Mouse (Mus musculus) CH12.LX (cell line): ENCODE results near the gene Ttc17.
A peak's percentile ranks its signal among the peaks of the same experiment; 100 is the strongest.

Experiments used
- CTCF ChIP-seq, 2 experiments: IDR thresholded peaks in 1 of 2; conservative IDR thresholded peaks in 1 of 2; 2 replicates each; pipeline ENCODE4 v1.5.1; 2011 to 2012; ENCODE audit warnings: low read depth in 2 of 2, low read length in 2 of 2, improper control_type of control experiment in 1 of 2, inconsistent platforms in 1 of 2, mild to moderate bottlenecking in 1 of 2, moderate library complexity in 1 of 2
- RCOR1 ChIP-seq: conservative IDR thresholded peaks from 2 replicates; pipeline ENCODE4 v1.6.1; 2012; ENCODE audit warnings: low read depth, mild to moderate bottlenecking, inconsistent platforms, low read length, improper control_type of control experiment

GRCm38 (mm10) chr2:94263530-94263937 is 143.0 kb downstream of the Ttc17 start:
- peak in 1 of 2 experiments; percentile 35; a peak in 1 of 4 replicates for TF ChIP-seq CTCF (conservative IDR thresholded peaks at IDR 0.05 in 1 of 2, IDR thresholded peaks at IDR 0.05 in 1 of 2; ENCODE audit: low read depth in 2 of 2, low read length in 2 of 2)
- no peak for TF ChIP-seq RCOR1
